Mouse (Mus musculus) limb, embryonic 13.5 days (tissue): ENCODE results near the gene Six2. TPM values are rescaled to one million over a fixed set of nuclear protein-coding genes. Genes with fewer than 3 reads are reported as not detected.

Source experiments
- ATAC-seq: fragments of 200-750 bp; cut with Nextera tagmentation; 2 replicates; pipeline ENCODE4 v1.8.0; 2017; ENCODE audit warnings: low read depth, moderate number of reproducible peaks, moderate TSS enrichment; ENCODE audit not compliant: low FRiP score
- H3K27ac ChIP-seq: fragments of 300-500 bp; sonication (generic); 2 replicates; pipeline ENCODE4 v1.5.1; 2015; ENCODE audit warnings: inconsistent platforms, mild to moderate bottlenecking, moderate library complexity
- H3K27me3 ChIP-seq: fragments of 300-500 bp; sonication (generic); 2 replicates; pipeline ENCODE4 v1.6.1; 2015; ENCODE audit warnings: mild to moderate bottlenecking, inconsistent platforms
- H3K36me3 ChIP-seq: fragments of 300-500 bp; sonication (generic); 2 replicates; pipeline ENCODE4 v1.6.1; 2015; ENCODE audit warnings: inconsistent platforms, mild to moderate bottlenecking, moderate library complexity
- H3K4me1 ChIP-seq: fragments of 300-500 bp; sonication (generic); 2 replicates; pipeline ENCODE4 v1.6.1; 2015; ENCODE audit warnings: inconsistent platforms
- H3K4me2 ChIP-seq: fragments of 300-500 bp; sonication (generic); replicated peaks from 2 replicates; pipeline ENCODE4 v1.6.1; 2015; ENCODE audit warnings: inconsistent platforms, mild to moderate bottlenecking, moderate library complexity
- H3K4me3 ChIP-seq: fragments of 300-500 bp; sonication (generic); 2 replicates; pipeline ENCODE4 v1.5.1; 2015; ENCODE audit warnings: moderate library complexity, mild to moderate bottlenecking, inconsistent platforms
- H3K9ac ChIP-seq: fragments of 300-500 bp; sonication (generic); 2 replicates; pipeline ENCODE4 v1.6.1; 2015; ENCODE audit warnings: mild to moderate bottlenecking, inconsistent platforms
- H3K9me3 ChIP-seq: fragments of 300-500 bp; sonication (generic); 2 replicates; pipeline ENCODE4 v1.6.1; 2016; ENCODE audit warnings: inconsistent platforms
- WGBS: fragments of 180-500 bp; shearing (Covaris S2); methylation state at CpG from one replicate; pipeline ENCODE4 v1.1.7; 2015; 5-methylcytosine and 5-hydroxymethylcytosine counted together
- polyA plus RNA-seq: library from polyadenylated mRNA; unstranded; fragments of >200 nt; fragmentation: Nextera tagmentation; extraction: Ambion mirVana; gene quantifications from 2 replicates; pipeline ENCODE4 v1.2.1, GENCODE M21; 2015

The Six2 gene
- 8.7 and 9.7 TPM in 2 replicates for polyA plus RNA-seq

- Histone ChIP-seq H3K27me3 (peaks cover 90% of the 10 kb centered on the region), H3K4me3 (peak within 1 kb of the TSS; percentile 65), H3K36me3 (no peaks in the 10 kb centered on the region), H3K9me3 (no peaks in the 10 kb centered on the region), H3K27ac (peak within 1 kb of the TSS; percentile 84), H3K4me1 (peaks cover 67% of the 10 kb centered on the region), H3K4me2 (peak within 1 kb of the TSS; percentile 82), H3K9ac (peak within 1 kb of the TSS; percentile 86)
- peak; percentile 95 for ATAC-seq
- under 1% methylated on average over 55 of the region's 55 CpGs for WGBS
These were observed at the start of gene Six2 for GRCm38 (mm10) chr17:85688236-85688910. Gene Six2, minus strand, starts transcription at chr17:85688274.

DNA sequence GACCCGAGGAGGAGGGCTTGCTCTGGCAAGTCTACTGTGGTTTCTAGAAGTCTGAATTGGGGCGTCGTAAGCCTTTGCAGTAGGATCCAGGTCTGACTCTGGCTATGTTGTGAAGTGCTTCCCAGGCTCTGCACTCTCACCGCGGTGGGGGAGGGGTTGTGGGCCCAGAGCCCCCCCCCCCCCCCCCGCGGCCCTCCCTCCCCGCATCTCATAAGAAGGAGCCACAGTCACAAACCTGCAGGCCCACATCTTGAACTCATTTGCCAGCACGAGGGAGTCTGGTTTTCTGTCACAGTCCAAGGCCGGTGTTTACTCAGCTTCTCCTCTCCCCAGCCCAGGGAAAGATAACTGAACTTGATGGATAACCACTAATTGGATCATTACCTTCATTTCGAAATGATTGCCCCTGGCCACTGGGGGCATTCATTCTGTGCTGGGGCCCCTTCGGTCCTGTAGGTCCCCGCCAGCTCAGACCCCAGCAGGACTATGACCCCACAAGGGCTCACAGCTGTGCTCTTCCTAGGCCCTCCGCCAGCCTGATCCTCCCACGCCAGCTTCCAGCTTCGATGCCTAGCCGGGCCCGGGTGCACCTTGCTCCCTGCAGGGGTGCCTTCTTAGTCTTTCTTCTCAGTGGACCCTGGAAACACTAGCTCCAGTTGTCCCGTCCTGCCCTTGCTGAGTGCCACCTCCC, 49.2 kb upstream of the Six2 start:
- H3K9me3 ChIP-seq: no peaks in the 10 kb centered on the region
- ATAC-seq: peak; percentile 54; the same call in 1 of the 2 replicates
- peaks cover 14% of the 10 kb centered on the region for H3K4me1 ChIP-seq
- H3K4me3 ChIP-seq: no peak overlapping the region
- H3K4me2 ChIP-seq: no peak overlapping the region
- no peaks in the 10 kb centered on the region; the same call in 1 of the 2 replicates for H3K27me3 ChIP-seq
- WGBS: 13% methylated on average over 16 of the region's 19 CpGs
- H3K36me3 ChIP-seq: no peaks in the 10 kb centered on the region
- H3K27ac ChIP-seq: no peak overlapping the region
- no peak overlapping the region for H3K9ac ChIP-seq

DNA sequence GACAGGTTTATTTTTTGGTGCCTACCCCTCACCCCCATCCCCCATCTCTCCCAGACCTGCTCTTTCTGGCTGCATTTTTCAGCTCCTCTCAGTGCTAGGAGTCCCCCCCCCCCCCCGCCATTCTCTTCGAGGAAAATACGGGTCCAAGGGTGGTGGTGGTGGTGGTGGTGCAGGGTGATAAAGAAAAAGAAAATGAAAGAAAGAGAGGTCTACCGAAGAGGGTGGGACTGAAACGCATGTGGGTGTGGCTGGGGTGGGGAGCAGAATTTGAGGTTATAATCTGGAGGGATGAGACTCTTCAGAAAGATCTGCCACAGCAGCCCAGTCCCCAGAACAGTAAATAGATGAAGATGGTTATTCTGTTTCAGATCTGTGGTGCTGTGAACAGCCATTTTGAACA, 43.3 kb upstream of the Six2 start:
- Histone ChIP-seq H3K4me2 (no peak overlapping the region), H3K4me1 (peaks cover 3% of the 10 kb centered on the region; the same call in 1 of the 2 replicates), H3K9me3 (no peaks in the 10 kb centered on the region), H3K27ac (no peak overlapping the region), H3K9ac (no peak overlapping the region), H3K27me3 (no peaks in the 10 kb centered on the region; the same call in 1 of the 2 replicates), H3K4me3 (no peak overlapping the region), H3K36me3 (no peaks in the 10 kb centered on the region)
- ATAC-seq: no peak
- WGBS: 77% methylated on average over 5 of the region's 5 CpGs

DNA sequence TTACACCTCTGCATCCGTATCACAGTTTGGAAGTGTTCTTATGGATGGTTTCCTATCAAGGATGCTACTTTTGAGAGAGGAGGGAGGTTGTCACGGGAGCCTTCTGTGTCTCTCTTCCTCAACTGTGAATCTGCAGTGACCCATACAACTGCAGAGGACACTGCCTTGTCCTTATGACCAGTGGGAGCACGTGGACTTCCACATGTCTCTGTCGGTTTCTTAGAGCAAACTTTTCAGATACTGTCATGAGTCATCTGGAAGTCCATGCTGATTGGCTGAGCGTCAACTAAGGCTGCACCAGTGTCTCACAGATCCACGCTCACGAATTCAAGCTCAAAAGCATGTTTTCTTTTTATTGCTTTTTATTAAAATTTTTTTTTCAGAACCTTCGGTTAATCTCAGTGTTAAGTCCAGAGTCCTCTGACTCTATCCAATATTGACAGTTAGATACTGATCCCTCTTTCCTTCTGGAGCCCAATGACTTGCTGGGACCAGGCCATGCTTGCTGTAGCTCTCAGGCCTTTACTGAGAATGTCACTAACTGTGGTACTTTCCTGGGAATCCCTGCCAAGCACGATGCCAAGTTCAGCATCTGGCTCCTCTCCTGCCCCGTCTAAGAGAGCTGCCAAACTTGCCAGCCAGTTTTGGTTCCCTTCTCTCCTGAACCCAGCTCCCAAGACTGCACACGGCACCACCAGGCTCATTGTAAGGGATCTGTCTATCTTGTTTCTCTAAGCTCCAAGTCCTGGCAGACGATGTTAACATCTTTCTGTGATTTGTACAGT, 42.3 kb upstream of the Six2 start:
- WGBS: 88% methylated on average over 12 of the region's 12 CpGs
- Histone ChIP-seq H3K9me3 (no peaks in the 10 kb centered on the region), H3K4me2 (no peak overlapping the region), H3K27me3 (no peaks in the 10 kb centered on the region; the same call in 1 of the 2 replicates), H3K4me1 (peaks cover 3% of the 10 kb centered on the region; the same call in 1 of the 2 replicates), H3K9ac (no peak overlapping the region), H3K36me3 (no peaks in the 10 kb centered on the region), H3K4me3 (no peak overlapping the region), H3K27ac (no peak overlapping the region)
- no peak for ATAC-seq

- Histone ChIP-seq H3K4me1 (no peaks in the 10 kb centered on the region), H3K4me3 (no peak overlapping the region), H3K9me3 (no peaks in the 10 kb centered on the region), H3K27me3 (no peaks in the 10 kb centered on the region), H3K36me3 (no peaks in the 10 kb centered on the region), H3K9ac (no peak overlapping the region), H3K4me2 (no peak overlapping the region), H3K27ac (no peak overlapping the region)
- WGBS: 92% methylated on average over 5 of the region's 5 CpGs
- ATAC-seq: no peak
These were observed 40.1 kb upstream of the Six2 start for GRCm38 (mm10) chr17:85728071-85728718.

GRCm38 (mm10) chr17:85725988-85726387, 37.9 kb upstream of the Six2 start:
- Histone ChIP-seq H3K27me3 (no peaks in the 10 kb centered on the region), H3K9me3 (no peaks in the 10 kb centered on the region), H3K36me3 (no peaks in the 10 kb centered on the region), H3K4me1 (no peaks in the 10 kb centered on the region), H3K27ac (no peak overlapping the region), H3K9ac (no peak overlapping the region), H3K4me3 (no peak overlapping the region), H3K4me2 (no peak overlapping the region)
- ATAC-seq: no peak
- 81% methylated on average over 9 of the region's 9 CpGs for WGBS

DNA sequence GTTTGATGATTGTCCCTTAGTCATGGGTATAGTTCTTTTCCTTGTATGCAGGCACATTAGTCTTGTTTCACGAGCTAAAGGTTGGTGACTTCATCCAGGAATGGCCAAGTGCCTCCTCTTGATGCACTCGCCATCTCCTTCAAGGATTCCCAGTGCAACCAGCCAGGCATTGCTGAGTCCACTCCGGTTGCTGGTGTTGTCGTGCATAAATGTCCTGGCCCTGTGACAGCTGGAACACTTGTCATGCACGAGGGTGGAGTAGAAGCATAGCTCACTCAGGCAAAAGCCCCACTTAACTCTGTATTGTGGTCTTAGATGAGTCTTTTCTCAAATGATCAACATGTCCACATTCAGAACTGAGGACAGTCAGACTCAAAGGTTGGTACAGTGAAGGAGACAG, 35.1 kb upstream of the Six2 start:
- Histone ChIP-seq H3K36me3 (no peaks in the 10 kb centered on the region), H3K4me2 (no peak overlapping the region), H3K4me1 (no peaks in the 10 kb centered on the region), H3K9ac (no peak overlapping the region), H3K27ac (no peak overlapping the region), H3K9me3 (no peaks in the 10 kb centered on the region), H3K27me3 (no peaks in the 10 kb centered on the region), H3K4me3 (no peak overlapping the region)
- 79% methylated on average over 5 of the region's 5 CpGs for WGBS
- no peak for ATAC-seq

- Histone ChIP-seq H3K4me1 (peaks cover 22% of the 10 kb centered on the region), H3K4me3 (no peak overlapping the region), H3K9ac (no peak overlapping the region), H3K36me3 (no peaks in the 10 kb centered on the region), H3K27me3 (peaks cover 6% of the 10 kb centered on the region; the same call in 1 of the 2 replicates), H3K9me3 (no peaks in the 10 kb centered on the region), H3K27ac (no peak overlapping the region), H3K4me2 (no peak overlapping the region)
- peak; percentile 67; the same call in 1 of the 2 replicates for ATAC-seq
- WGBS: 42% methylated on average over 7 of the region's 7 CpGs
These were observed 29.2 kb upstream of the Six2 start for GRCm38 (mm10) chr17:85717266-85717665.

- no peak for ATAC-seq
- H3K4me2 ChIP-seq: no peak overlapping the region
- H3K4me1 ChIP-seq: peaks cover 22% of the 10 kb centered on the region
- H3K9ac ChIP-seq: no peak overlapping the region
- no peak overlapping the region for H3K4me3 ChIP-seq
- no peak overlapping the region for H3K27ac ChIP-seq
- WGBS: 73% methylated on average over 11 of the region's 11 CpGs
- H3K36me3 ChIP-seq: no peaks in the 10 kb centered on the region
- H3K9me3 ChIP-seq: no peaks in the 10 kb centered on the region
- H3K27me3 ChIP-seq: peaks cover 6% of the 10 kb centered on the region; the same call in 1 of the 2 replicates
These were observed 27.7 kb upstream of the Six2 start for GRCm38 (mm10) chr17:85715784-85716183.

DNA sequence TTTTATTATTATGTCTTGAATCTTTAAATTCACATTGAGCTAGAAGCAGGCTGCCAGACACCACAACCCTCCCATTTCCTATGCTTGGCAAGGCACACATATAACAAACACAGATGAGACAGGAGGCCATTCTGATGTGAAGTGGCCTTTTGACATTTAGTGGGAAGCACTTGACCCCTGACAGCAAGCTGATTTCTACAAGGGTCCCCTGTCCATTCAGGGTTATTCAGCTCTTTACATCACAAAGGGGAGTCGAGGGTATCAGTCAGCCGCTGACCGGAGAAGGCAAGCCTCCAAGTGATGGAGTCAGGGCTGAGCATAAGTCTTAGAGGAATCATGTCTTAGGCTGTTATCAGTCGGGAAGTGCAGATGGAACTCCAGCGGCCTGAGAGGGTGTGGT, 26.3 kb upstream of the Six2 start:
- no peak overlapping the region for H3K4me3 ChIP-seq
- H3K36me3 ChIP-seq: no peaks in the 10 kb centered on the region
- ATAC-seq: no peak
- peaks cover 6% of the 10 kb centered on the region; the same call in 1 of the 2 replicates for H3K27me3 ChIP-seq
- no peak overlapping the region for H3K27ac ChIP-seq
- no peak overlapping the region for H3K4me2 ChIP-seq
- no peak overlapping the region for H3K9ac ChIP-seq
- no peaks in the 10 kb centered on the region for H3K9me3 ChIP-seq
- peaks cover 22% of the 10 kb centered on the region for H3K4me1 ChIP-seq
- WGBS: 81% methylated on average over 5 of the region's 5 CpGs

DNA sequence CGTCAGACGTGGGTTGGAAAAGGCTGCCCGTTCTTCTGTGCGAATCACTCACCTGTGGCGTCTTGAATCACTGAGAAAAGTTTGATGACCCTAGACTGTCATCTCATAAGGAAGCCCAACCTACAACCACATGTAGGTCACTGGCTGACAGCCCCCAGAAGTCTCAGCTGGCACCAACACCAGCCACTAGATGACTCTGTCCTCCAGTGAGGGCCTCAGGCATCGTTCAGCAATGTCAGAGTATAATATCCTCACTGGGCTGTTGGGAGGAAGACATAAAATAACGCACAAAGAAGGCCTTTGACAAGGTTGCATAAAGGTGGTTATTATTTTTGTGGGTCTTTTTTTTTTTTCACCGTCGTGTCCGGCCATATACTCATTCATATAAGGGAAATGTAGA, 24.8 kb upstream of the Six2 start:
- no peaks in the 10 kb centered on the region for H3K9me3 ChIP-seq
- peaks cover 21% of the 10 kb centered on the region for H3K4me1 ChIP-seq
- no peaks in the 10 kb centered on the region for H3K36me3 ChIP-seq
- H3K4me3 ChIP-seq: no peak overlapping the region
- H3K27me3 ChIP-seq: peaks cover 6% of the 10 kb centered on the region; the same call in 1 of the 2 replicates
- no peak overlapping the region for H3K27ac ChIP-seq
- H3K4me2 ChIP-seq: no peak overlapping the region
- no peak for ATAC-seq
- no peak overlapping the region for H3K9ac ChIP-seq
- WGBS: 69% methylated on average over 10 of the region's 10 CpGs
